In the genomic region with DNA sequence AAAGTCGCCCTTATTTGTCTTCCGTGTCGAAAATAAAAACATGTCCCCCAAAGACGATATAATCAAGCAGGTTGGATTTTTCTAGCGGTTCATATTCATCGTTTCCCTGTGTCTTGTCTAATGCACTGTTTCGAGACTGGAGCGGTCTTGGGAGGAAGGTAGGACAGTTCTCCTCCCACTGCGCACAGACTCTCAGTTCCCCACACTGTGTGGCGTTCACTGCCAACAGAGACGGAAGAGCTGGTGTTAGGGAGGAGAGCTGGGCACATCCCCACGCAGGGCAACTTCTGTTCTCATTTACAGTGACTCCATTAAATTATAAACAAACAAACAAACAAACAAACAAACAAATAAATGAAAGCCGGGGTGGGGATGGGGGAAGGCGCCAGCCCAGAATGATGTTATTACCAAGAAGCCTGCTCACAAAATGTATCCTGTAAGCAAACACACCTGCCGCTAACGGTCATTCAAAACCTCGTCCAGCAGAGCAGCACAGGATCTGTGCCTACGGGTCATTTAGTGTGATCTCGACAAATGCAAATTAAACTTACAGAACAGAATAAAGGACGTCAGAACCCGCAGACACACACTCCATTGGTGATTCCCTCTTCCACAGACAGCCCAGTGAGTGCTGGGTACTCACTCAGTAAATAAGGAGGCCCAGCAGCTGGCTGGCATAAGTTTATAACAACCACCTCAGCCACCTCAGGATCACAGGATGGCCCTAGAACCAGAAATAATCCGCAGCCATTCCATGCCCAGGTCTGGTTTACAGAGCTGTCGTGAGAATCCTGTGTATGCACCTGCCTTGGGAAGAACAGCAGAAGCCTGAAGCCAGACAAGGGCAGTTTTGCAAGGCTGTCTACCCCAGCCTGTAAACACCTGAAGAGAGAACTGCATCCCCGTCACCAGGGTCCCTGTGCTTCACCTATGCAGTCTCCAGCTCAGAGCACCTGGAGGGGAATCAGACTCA, we compare ENCODE assay signal across 8 mouse cellular contexts.
DNase-seq lines count a peak whose midpoint lies in the region; ATAC-seq and TF ChIP-seq lines count a peak whose summit lies in the region.

No protein-coding gene starts in this region.

- H3K36me3 ChIP-seq in kidney, embryonic 16.5 days (ENCODE audit: insufficient read depth, low read length) = no peaks in the 10 kb centered on the region
- H3K36me3 ChIP-seq in embryonic facial prominence, embryonic 11.5 days (replicated peaks; ENCODE audit: control insufficient read depth, insufficient read depth, low read depth, low read length) = no peaks in the 10 kb centered on the region
- H3K36me3 ChIP-seq in hindbrain, postnatal 0 days (ENCODE audit: insufficient read depth, low read length) = no peaks in the 10 kb centered on the region
- no peaks in the 10 kb centered on the region for H3K36me3 ChIP-seq in midbrain, postnatal 0 days (ENCODE audit: insufficient read depth, low read length)

- no peak for DNase-seq in kidney, postnatal 10 days
- DNase-seq in embryonic facial prominence, embryonic 11.5 days (ENCODE audit: low spot score) = no peak
- DNase-seq in hindbrain, postnatal 0 days (ENCODE audit: low spot score) = no peak
- DNase-seq in midbrain, postnatal 0 days (ENCODE audit: low spot score) = no peak
- no peak for DNase-seq in frontal cortex, adult 2 months (ENCODE audit: extremely low spot score in 1 of 2, low spot score in 1 of 2)
- DNase-seq in gastrocnemius, adult 18-20 months (ENCODE audit: low spot score) = no peak
- no peak for DNase-seq in lung, postnatal 14 days

- H3K4me3 ChIP-seq in kidney, embryonic 16.5 days (ENCODE audit: low read length) = peak overlapping the region; percentile 9
- H3K4me3 ChIP-seq in embryonic facial prominence, embryonic 11.5 days (ENCODE audit: low read depth, low read length) = peak overlapping the region; percentile 21
- H3K4me3 ChIP-seq in hindbrain, postnatal 0 days (ENCODE audit: low read length) = peak overlapping the region; percentile 25
- peak overlapping the region; percentile 30 for H3K4me3 ChIP-seq in midbrain, postnatal 0 days (ENCODE audit: low read depth, low read length)

- H3K4me1 ChIP-seq in kidney, embryonic 16.5 days (ENCODE audit: insufficient read depth, low read length) = peaks cover 61% of the 10 kb centered on the region
- peaks cover 3% of the 10 kb centered on the region; the same call in 1 of the 2 replicates for H3K4me1 ChIP-seq in embryonic facial prominence, embryonic 11.5 days (ENCODE audit: control insufficient read depth, insufficient read depth, low read length)
- H3K4me1 ChIP-seq in hindbrain, postnatal 0 days (ENCODE audit: insufficient read depth, low read length) = peaks cover 54% of the 10 kb centered on the region
- H3K4me1 ChIP-seq in midbrain, postnatal 0 days (ENCODE audit: insufficient read depth, low read length) = peaks cover 28% of the 10 kb centered on the region

- TF ChIP-seq CTCF in hindbrain, postnatal 0 days (IDR thresholded peaks at IDR 0.05; ENCODE audit: low read depth) = no peak
- TF ChIP-seq CTCF in midbrain, postnatal 0 days (IDR thresholded peaks at IDR 0.05) = no peak

- no peaks in the 10 kb centered on the region for H3K27me3 ChIP-seq in kidney, embryonic 16.5 days (ENCODE audit: insufficient read depth, low read length)
- no peaks in the 10 kb centered on the region for H3K27me3 ChIP-seq in embryonic facial prominence, embryonic 11.5 days (ENCODE audit: control insufficient read depth, insufficient read depth, low read length)
- no peaks in the 10 kb centered on the region for H3K27me3 ChIP-seq in hindbrain, postnatal 0 days (ENCODE audit: insufficient read depth, low read length)
- no peaks in the 10 kb centered on the region for H3K27me3 ChIP-seq in midbrain, postnatal 0 days (ENCODE audit: insufficient read depth, low read length)

- no peaks in the 10 kb centered on the region for H3K9me3 ChIP-seq in kidney, embryonic 16.5 days (ENCODE audit: low read length)
- no peaks in the 10 kb centered on the region for H3K9me3 ChIP-seq in embryonic facial prominence, embryonic 11.5 days (replicated peaks; ENCODE audit: control insufficient read depth, low read length)
- H3K9me3 ChIP-seq in hindbrain, postnatal 0 days (ENCODE audit: low read length) = no peaks in the 10 kb centered on the region
- H3K9me3 ChIP-seq in midbrain, postnatal 0 days (ENCODE audit: low read length) = no peaks in the 10 kb centered on the region

- H3K4me2 ChIP-seq in kidney, embryonic 16.5 days (replicated peaks; ENCODE audit: low read depth, low read length) = peak overlapping the region; percentile 50
- peak overlapping the region; percentile 49 for H3K4me2 ChIP-seq in embryonic facial prominence, embryonic 11.5 days (ENCODE audit: low read depth, low read length)
- peak overlapping the region; percentile 62 for H3K4me2 ChIP-seq in hindbrain, postnatal 0 days (ENCODE audit: low read depth, low read length)
- H3K4me2 ChIP-seq in midbrain, postnatal 0 days (ENCODE audit: low read depth, low read length, poor library complexity, severe bottlenecking) = peak overlapping the region; percentile 46

- H3K27ac ChIP-seq in kidney, embryonic 16.5 days (ENCODE audit: low read length) = no peak overlapping the region
- H3K27ac ChIP-seq in embryonic facial prominence, embryonic 11.5 days (replicated peaks; ENCODE audit: low read depth, low read length) = peak overlapping the region; percentile 41; the same call in 1 of the 2 replicates
- peak overlapping the region; percentile 89 for H3K27ac ChIP-seq in hindbrain, postnatal 0 days
- H3K27ac ChIP-seq in midbrain, postnatal 0 days (ENCODE audit: low read depth, low read length) = peak overlapping the region; percentile 86

- H3K9ac ChIP-seq in kidney, embryonic 16.5 days (replicated peaks; ENCODE audit: low read length) = peak overlapping the region; percentile 14
- H3K9ac ChIP-seq in embryonic facial prominence, embryonic 11.5 days (replicated peaks; ENCODE audit: low read length) = peak overlapping the region; percentile 56
- H3K9ac ChIP-seq in hindbrain, postnatal 0 days (replicated peaks; ENCODE audit: low read length) = peak overlapping the region; percentile 45
- H3K9ac ChIP-seq in midbrain, postnatal 0 days (replicated peaks; ENCODE audit: low read length, poor library complexity, severe bottlenecking) = peak overlapping the region; percentile 72

- ATAC-seq in kidney, embryonic 16.5 days (ENCODE audit: low FRiP score, low TSS enrichment) = peak; percentile 73
- peak; percentile 70; the same call in 1 of the 2 replicates for ATAC-seq in embryonic facial prominence, embryonic 11.5 days (replicated peaks; ENCODE audit: insufficient number of reproducible peaks, low FRiP score, low TSS enrichment, low read depth)
- ATAC-seq in hindbrain, postnatal 0 days = peak; percentile 79
- ATAC-seq in midbrain, postnatal 0 days (ENCODE audit: low FRiP score) = peak; percentile 79

- 22% methylated on average over 24 of the region's 24 CpGs for WGBS in kidney, embryonic 16.5 days
- WGBS in embryonic facial prominence, embryonic 11.5 days = 18% methylated on average over 24 of the region's 24 CpGs
- 7% methylated on average over 24 of the region's 24 CpGs for WGBS in hindbrain, postnatal 0 days
- 6% methylated on average over 24 of the region's 24 CpGs for WGBS in midbrain, postnatal 0 days

Comparison
In these comparisons a context has a peak if more than half of its experiments do, and no peak if none do; other contexts are left out.
1. H3K9ac ChIP-seq: peak in every context shown above with its lines; median percentile 72 in midbrain, postnatal 0 days; 56 in embryonic facial prominence, embryonic 11.5 days; 45 in hindbrain, postnatal 0 days; 14 in kidney, embryonic 16.5 days.